In genomic region chr17:35194844-35195630, GRCm38 (mm10) we compare ENCODE assay signal across 9 mouse cellular contexts. TPM values are rescaled to one million over a fixed set of nuclear protein-coding genes. Genes with fewer than 3 reads are reported as not detected.
DNase-seq lines count a peak whose midpoint lies in the region; ATAC-seq lines count a peak whose summit lies in the region.
"Had no signal": no experiment of that assay in that cellular context is flagged by ENCODE, and none has a peak within 500 bp of the region (broad histone marks: within the 10 kb centered on the region; RNA-seq: fewer than 3 reads in every experiment).

No protein-coding gene starts in this region.

- peak overlapping the region; percentile 47 for H3K27ac ChIP-seq in heart, embryonic 10.5 days
- peak overlapping the region; percentile 50; the same call in 1 of the 2 replicates for H3K27ac ChIP-seq in hindbrain, embryonic 10.5 days

- peak overlapping the region; percentile 62 for H3K4me3 ChIP-seq in heart, embryonic 10.5 days
- peak overlapping the region; percentile 56 for H3K4me3 ChIP-seq in hindbrain, embryonic 10.5 days
- peak overlapping the region; percentile 97 for H3K4me3 ChIP-seq in megakaryocyte, embryonic 14.5 days (replicated peaks)

- H3K27me3 ChIP-seq in heart, embryonic 10.5 days (ENCODE audit: insufficient read depth, poor library complexity, severe bottlenecking), result peaks cover 71% of the 10 kb centered on the region
- peaks cover 66% of the 10 kb centered on the region for H3K27me3 ChIP-seq in hindbrain, embryonic 10.5 days (ENCODE audit: insufficient read depth, poor library complexity, severe bottlenecking)
- H3K27me3 ChIP-seq in megakaryocyte, embryonic 14.5 days (replicated peaks), result no peaks in the 10 kb centered on the region

- no peak for DNase-seq in heart, embryonic 10.5 days (ENCODE audit: low spot score)
- DNase-seq in heart, adult 8-10 months (ENCODE audit: low spot score), result no peak
- DNase-seq in hindbrain, embryonic 10.5 days (ENCODE audit: low spot score), result no peak
- DNase-seq in urinary bladder, adult 18-20 months (ENCODE audit: low spot score in 2 of 2), result no peak
- no peak for DNase-seq in retina, embryonic 14.5 days (ENCODE audit: low spot score)
- DNase-seq in layer of hippocampus, adult 8-10 months (ENCODE audit: low spot score in 2 of 2), result no peak

- no peaks in the 10 kb centered on the region for H3K36me3 ChIP-seq in heart, embryonic 10.5 days
- H3K36me3 ChIP-seq in hindbrain, embryonic 10.5 days, result no peaks in the 10 kb centered on the region
- H3K36me3 ChIP-seq in megakaryocyte, embryonic 14.5 days (replicated peaks; ENCODE audit: low read length), result peaks cover 13% of the 10 kb centered on the region

- no peaks in the 10 kb centered on the region for H3K9me3 ChIP-seq in heart, embryonic 10.5 days
- no peaks in the 10 kb centered on the region for H3K9me3 ChIP-seq in hindbrain, embryonic 10.5 days
- no peaks in the 10 kb centered on the region for H3K9me3 ChIP-seq in megakaryocyte, embryonic 14.5 days

- 37% methylated on average over 19 of the region's 19 CpGs for WGBS in heart, embryonic 10.5 days
- WGBS in hindbrain, embryonic 10.5 days, result 42% methylated on average over 19 of the region's 19 CpGs

- ATAC-seq in CD4-positive, CD25-positive, alpha-beta regulatory T cell, adult 4 months, result peak; percentile 26

- peaks cover 29% of the 10 kb centered on the region for H3K4me1 ChIP-seq in heart, embryonic 10.5 days
- peaks cover 26% of the 10 kb centered on the region for H3K4me1 ChIP-seq in hindbrain, embryonic 10.5 days (replicated peaks)
- H3K4me1 ChIP-seq in megakaryocyte, embryonic 14.5 days, result peaks cover 89% of the 10 kb centered on the region

RNA-seq across cellular contexts. Expression of gene Ltb, which starts 0.8 kb away (rescaled TPM):
- polyA plus RNA-seq in heart, embryonic 10.5 days (2016; fragmentation: Nextera tagmentation; extraction: Ambion mirVana), result 0.15 TPM in 1 of 2 replicates, not detected in the other
- 1 to 10 TPM in 1 of 4 experiments, under 1 TPM in 3; 0.69 to 1.6 (median 0.80) TPM for total RNA-seq in heart, adult 8-10 months (2022)
- 100 to 1,000 TPM; 154 to 344 TPM for polyA plus RNA-seq in CD4-positive, CD25-positive, alpha-beta regulatory T cell, adult 4 months (2017; shearing (Covaris generic))
- 0.17 and 0.19 TPM in 2 replicates for polyA plus RNA-seq in hindbrain, embryonic 10.5 days (2016; fragmentation: Nextera tagmentation; extraction: Ambion mirVana)
- 12.1 TPM in 1 of 2 replicates, not detected in the other for polyA plus RNA-seq in megakaryocyte, embryonic 14.5 days (2012; ENCODE audit: insufficient read depth, low replicate concordance)
- total RNA-seq in layer of hippocampus, adult 8-10 months (2022), result 1 to 10 TPM in 1 of 4 experiments, under 1 TPM in 3; 0.53 to 1.4 (median 0.71) TPM
- polyA plus RNA-seq: C2C12 had no signal

RNA-seq across cellular contexts. Expression of gene Tnf, which starts 6.8 kb away (rescaled TPM):
- 0.15 TPM in 1 of 2 replicates, not detected in the other for polyA plus RNA-seq in heart, embryonic 10.5 days (2016; fragmentation: Nextera tagmentation; extraction: Ambion mirVana)
- under 1 TPM; 0.25 to 0.97 (median 0.52) TPM for total RNA-seq in heart, adult 8-10 months (2022)
- 10 to 100 TPM; 15.3 to 23.5 TPM for polyA plus RNA-seq in CD4-positive, CD25-positive, alpha-beta regulatory T cell, adult 4 months (2017; shearing (Covaris generic))
- polyA plus RNA-seq in hindbrain, embryonic 10.5 days (2016; fragmentation: Nextera tagmentation; extraction: Ambion mirVana), result not detected in 2 replicates
- 2.9 and 3.5 TPM in 2 replicates for polyA plus RNA-seq in megakaryocyte, embryonic 14.5 days (2012; ENCODE audit: insufficient read depth, low replicate concordance)
- under 1 TPM in 1 of 4 experiments, not detected in 3; 0.29 TPM for total RNA-seq in layer of hippocampus, adult 8-10 months (2022)
- polyA plus RNA-seq: C2C12 had no signal

RNA-seq across cellular contexts. Expression of gene Lst1, which starts 6.8 kb away (rescaled TPM):
- polyA plus RNA-seq in heart, embryonic 10.5 days (2016; fragmentation: Nextera tagmentation; extraction: Ambion mirVana), result 1.5 and 2.2 TPM in 2 replicates
- total RNA-seq in heart, adult 8-10 months (2022), result 1 to 10 TPM; 1.8 to 3.6 (median 2.6) TPM
- polyA plus RNA-seq in CD4-positive, CD25-positive, alpha-beta regulatory T cell, adult 4 months (2017; shearing (Covaris generic)), result 10 to 100 TPM in 1 of 2 experiments, 1 to 10 TPM in 1; 7.3 to 10.0 TPM
- 4.8 and 11.9 TPM in 2 replicates for polyA plus RNA-seq in hindbrain, embryonic 10.5 days (2016; fragmentation: Nextera tagmentation; extraction: Ambion mirVana)
- 5.9 and 24.8 TPM in 2 replicates for polyA plus RNA-seq in megakaryocyte, embryonic 14.5 days (2012; ENCODE audit: insufficient read depth, low replicate concordance)
- 10 to 100 TPM in 1 of 4 experiments, 1 to 10 TPM in 3; 5.0 to 13.2 (median 7.1) TPM for total RNA-seq in layer of hippocampus, adult 8-10 months (2022)

RNA-seq across cellular contexts. Expression of gene Lta, which starts 10.1 kb away (rescaled TPM):
- not detected in 2 replicates for polyA plus RNA-seq in heart, embryonic 10.5 days (2016; fragmentation: Nextera tagmentation; extraction: Ambion mirVana)
- under 1 TPM in 1 of 4 experiments, not detected in 3; 0.44 TPM for total RNA-seq in heart, adult 8-10 months (2022)
- polyA plus RNA-seq in CD4-positive, CD25-positive, alpha-beta regulatory T cell, adult 4 months (2017; shearing (Covaris generic)), result 10 to 100 TPM; 82.7 to 99.0 TPM
- not detected in 2 replicates for polyA plus RNA-seq in hindbrain, embryonic 10.5 days (2016; fragmentation: Nextera tagmentation; extraction: Ambion mirVana)
- 0.85 TPM in 1 of 2 replicates, not detected in the other for polyA plus RNA-seq in megakaryocyte, embryonic 14.5 days (2012; ENCODE audit: insufficient read depth, low replicate concordance)
- total RNA-seq in layer of hippocampus, adult 8-10 months (2022), result under 1 TPM; 0.32 to 0.89 (median 0.67) TPM

RNA-seq across cellular contexts. Expression of gene Aif1, which starts 19.2 kb away (rescaled TPM):
- polyA plus RNA-seq in heart, embryonic 10.5 days (2016; fragmentation: Nextera tagmentation; extraction: Ambion mirVana), result 0.85 and 2.1 TPM in 2 replicates
- 1 to 10 TPM; 1.9 to 3.3 (median 2.4) TPM for total RNA-seq in heart, adult 8-10 months (2022)
- polyA plus RNA-seq in CD4-positive, CD25-positive, alpha-beta regulatory T cell, adult 4 months (2017; shearing (Covaris generic)), result 1 to 10 TPM; 1.8 to 3.7 TPM
- polyA plus RNA-seq in hindbrain, embryonic 10.5 days (2016; fragmentation: Nextera tagmentation; extraction: Ambion mirVana), result 4.2 and 6.5 TPM in 2 replicates
- polyA plus RNA-seq in megakaryocyte, embryonic 14.5 days (2012; ENCODE audit: insufficient read depth, low replicate concordance), result 2.5 and 22.3 TPM in 2 replicates
- total RNA-seq in layer of hippocampus, adult 8-10 months (2022), result 10 to 100 TPM in 2 of 4 experiments, 1 to 10 TPM in 2; 6.3 to 45.4 (median 25.7) TPM
- polyA plus RNA-seq: C2C12 had no signal

Comparison
In these comparisons a context has a peak if more than half of its experiments do, and no peak if none do; other contexts are left out.
1. RNA of gene Ltb, which starts 0.8 kb away (polyA plus RNA-seq): 154 to 344 TPM in CD4-positive, CD25-positive, alpha-beta regulatory T cell, adult 4 months; 12.1 TPM in megakaryocyte, embryonic 14.5 days, 0.17 to 0.19 TPM in hindbrain, embryonic 10.5 days and 0.15 TPM in heart, embryonic 10.5 days; every median in the first group is over 10 times any median in the second.
2. Peak in every context shown above with its lines, with median percentiles within 50 percentile points of each other: H3K4me3 ChIP-seq.